Mouse (Mus musculus) embryo, embryonic 10 days (tissue): Measurements from ENCODE around the gene Cdk5rap3.

ENCODE experiments used
- DNase-seq: peaks from one replicate; pipeline ENCODE4 v3.0.0-alpha.2; 2015; ENCODE audit warnings: low spot score

The Cdk5rap3 gene

GRCm38 (mm10) chr11:96916044-96916884 is at the start of gene Cdk5rap3:
TSS of gene Cdk5rap3 (minus strand) at chr11:96916496.
- DNase-seq: peak; percentile 100

DNA sequence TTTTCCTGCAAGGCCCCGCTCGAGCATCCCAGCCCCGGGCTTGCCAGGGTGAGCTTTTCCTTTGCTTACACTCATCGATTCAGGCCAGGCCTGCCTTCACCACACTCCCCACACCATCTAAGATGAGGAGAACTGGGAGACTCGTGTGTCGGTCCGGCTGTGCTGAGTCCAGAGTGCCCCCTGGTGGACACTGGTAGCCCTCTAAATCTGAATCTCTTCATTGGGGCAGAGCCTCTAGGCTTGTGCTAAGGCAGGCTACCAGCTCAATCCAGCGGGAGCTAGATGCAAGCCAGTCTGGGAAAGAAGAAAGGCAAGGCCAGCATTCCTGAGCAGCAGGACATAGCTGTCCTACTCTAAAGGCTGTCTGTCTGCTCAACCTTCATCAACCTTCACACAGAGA is 47.3 kb upstream of the Cdk5rap3 start:
- DNase-seq: peak; percentile 92

DNA sequence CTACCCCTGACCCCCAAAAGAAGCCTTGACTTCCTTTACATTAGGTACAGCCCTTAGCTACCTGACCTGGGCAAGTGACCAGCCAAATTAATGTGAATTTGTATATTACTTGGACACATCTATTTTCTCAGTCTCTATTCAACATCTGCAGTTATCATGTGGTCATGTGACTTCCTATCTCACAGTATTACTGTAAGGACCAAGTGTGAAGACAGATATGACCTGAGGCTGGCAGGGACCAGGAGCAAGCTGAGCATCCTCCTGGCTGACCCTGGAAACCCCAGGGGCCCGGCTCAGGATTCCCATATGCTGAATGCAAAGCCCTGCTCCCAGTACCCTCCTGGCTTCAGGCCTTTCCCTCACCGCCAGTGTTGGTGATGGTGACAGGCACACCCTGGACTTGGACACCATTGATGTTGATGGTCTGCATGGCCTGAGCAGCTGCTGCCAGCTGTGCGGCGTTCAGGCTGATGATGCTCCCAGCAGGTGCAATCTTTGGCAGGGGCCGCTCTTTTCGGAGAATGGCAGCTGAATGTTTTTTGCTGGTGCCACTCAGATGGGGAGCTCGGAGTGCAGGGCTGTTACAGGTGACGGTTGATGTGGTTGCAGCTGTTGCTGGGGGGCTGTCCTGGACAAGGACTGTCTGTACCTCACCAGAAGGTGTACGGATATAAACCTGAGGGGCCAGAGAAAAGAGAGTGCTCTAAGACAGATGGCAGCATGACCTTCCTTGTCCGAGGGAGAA is 40.9 kb upstream of the Cdk5rap3 start:
- no peak for DNase-seq

DNA sequence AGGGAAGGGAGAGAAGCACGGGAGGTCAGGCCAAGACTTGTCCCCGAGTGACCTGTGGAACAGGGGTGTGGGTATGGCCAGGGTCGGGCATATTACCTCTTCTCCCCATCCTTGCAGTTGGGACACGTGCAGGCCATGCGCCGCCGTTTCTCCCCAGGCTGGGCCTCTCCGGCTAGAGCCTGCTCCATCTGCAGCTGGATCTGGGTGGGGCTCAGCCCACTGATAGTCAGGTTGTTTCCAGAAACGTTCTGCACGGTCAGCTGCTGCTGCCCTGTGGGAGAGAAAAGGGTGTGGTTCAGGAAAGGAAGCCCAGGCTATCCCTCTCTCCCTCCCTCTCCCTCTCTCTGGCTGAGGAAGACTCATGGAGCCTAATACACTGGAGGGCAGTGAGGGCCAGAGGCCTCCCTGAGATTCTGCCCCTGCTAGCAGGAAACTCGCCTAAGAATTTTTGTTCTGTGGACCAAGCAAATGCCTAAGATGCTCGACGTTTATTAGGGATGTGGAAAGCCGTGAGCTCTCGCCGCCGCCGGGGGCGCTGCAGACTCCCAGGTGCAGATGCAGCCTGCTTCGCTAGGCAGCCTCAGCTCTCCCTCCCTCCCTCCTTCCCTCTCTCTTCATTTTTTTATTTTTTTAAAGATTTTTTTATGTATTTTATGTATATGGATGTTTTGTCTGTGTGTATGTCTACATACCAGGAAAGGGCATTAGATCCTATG is 39.9 kb upstream of the Cdk5rap3 start:
- peak; percentile 42 for DNase-seq

DNA sequence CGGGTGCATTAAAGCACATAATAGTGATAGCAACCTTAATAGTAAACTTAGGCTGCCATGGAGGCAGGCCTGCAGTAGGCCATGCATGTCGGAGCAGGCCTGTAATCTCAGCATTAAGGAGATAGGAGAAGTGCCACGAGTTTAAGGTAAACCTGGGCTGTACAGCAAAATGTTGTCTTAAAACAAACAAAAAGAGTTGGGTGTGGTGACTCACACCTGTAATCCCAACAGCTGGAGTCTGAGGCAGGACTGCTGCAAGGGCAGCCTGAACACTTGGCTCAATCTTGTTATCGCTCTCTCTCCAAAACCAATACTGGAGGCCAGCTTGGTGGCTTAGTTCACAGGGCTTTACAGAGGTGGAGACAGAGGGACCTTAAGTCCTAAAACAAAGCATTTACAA is 38.8 kb upstream of the Cdk5rap3 start:
- DNase-seq: no peak

DNA sequence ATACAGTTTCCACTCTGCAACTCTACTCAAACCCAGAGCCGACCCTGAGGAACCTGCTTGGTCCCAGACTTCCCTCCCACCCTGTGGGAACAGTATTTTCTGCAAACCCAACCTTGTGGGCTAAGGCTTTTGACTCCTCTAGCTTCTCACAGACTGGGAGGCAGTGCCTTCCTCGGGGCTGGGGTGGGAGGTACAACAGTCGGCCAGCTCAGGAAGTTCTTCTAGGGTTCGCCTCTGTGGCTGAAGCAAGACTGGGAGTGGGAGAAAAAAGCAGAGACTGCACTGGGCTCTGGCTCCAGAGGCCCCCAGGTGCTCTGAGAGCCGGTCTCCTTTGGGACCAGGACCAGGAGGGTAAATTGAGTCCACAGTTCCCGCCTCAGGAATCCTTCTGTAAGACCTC is 36.6 kb upstream of the Cdk5rap3 start:
- no peak for DNase-seq

DNA sequence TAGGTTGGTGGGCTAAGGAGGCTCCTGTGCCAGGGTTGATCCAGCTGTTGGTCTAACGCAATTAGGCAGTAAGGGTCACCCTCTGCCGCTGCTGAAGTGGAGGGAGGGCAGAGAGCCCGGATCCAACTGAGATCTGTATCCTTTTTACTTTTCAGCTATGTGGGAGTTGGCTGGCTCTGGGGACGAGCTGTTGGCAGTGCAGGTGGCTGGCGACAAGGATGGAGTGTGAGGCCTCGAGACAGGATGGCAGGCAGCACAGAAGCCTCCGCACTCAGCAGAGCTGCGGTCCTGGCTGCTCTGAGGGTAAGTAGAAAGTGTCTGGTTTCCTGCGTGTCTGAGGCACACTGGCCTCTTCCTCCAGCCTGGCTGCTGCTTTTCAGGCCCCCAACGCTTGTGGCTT is 36.1 kb upstream of the Cdk5rap3 start:
- DNase-seq: no peak

DNA sequence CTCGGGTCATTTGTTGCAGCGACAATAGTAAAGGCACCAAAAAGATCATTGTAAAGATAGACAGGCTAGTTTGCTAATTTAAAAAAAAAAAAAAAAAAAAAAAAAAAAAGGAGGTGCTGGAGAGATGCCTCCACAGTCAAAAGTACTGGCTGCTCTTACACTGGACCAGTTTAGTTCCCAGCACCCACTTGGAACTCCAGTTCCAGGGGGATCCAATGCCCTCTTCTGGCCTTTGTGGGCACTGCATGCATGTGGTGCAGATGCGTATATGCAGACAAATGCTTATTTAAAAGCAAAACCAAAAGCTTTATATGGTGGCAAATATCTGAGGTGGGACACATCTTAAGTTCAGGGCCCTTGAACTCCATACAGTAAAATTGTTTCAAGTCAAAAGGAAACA is 34.5 kb upstream of the Cdk5rap3 start:
- no peak for DNase-seq

- no peak for DNase-seq
These were observed 31.6 kb upstream of the Cdk5rap3 start for GRCm38 (mm10) chr11:96947849-96948248.

DNA sequence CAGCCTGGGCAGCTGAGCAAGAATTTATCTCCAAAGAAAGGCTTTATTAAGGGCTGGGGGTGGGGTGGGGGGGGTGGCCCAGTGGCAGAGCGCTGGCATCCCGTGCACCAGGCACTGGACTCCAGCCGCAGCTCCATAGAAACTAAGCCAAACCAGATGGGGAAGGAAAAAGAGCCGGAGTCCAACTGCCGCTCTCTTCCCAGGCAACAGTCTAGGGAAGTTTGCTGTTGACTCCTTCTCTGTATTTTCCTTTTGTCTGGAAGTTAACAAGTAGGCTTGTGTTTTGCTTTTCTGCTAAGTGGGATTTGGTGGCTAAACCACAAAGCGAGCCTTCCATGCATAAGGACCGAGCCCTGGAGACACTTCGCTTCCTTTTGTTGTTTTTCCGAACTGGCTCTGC is 30.2 kb upstream of the Cdk5rap3 start:
- DNase-seq: no peak

- DNase-seq: no peak
These were observed 28.7 kb upstream of the Cdk5rap3 start for GRCm38 (mm10) chr11:96944844-96945580.

- peak; percentile 95 for DNase-seq
These were observed 27.5 kb upstream of the Cdk5rap3 start, which contains the start of gene Pnpo for GRCm38 (mm10) chr11:96943746-96944304. TSS of gene Pnpo (minus strand) at chr11:96943986.

GRCm38 (mm10) chr11:96941989-96942590 is 25.8 kb upstream of the Cdk5rap3 start:
- no peak for DNase-seq

GRCm38 (mm10) chr11:96940578-96941465 is 24.5 kb upstream of the Cdk5rap3 start:
- DNase-seq: no peak

GRCm38 (mm10) chr11:96938426-96938800 is 22.1 kb upstream of the Cdk5rap3 start:
- no peak for DNase-seq

- DNase-seq: peak; percentile 70
These were observed 21.5 kb upstream of the Cdk5rap3 start for GRCm38 (mm10) chr11:96937549-96938425.

- DNase-seq: no peak
These were observed 19.8 kb upstream of the Cdk5rap3 start for GRCm38 (mm10) chr11:96935872-96936650.

GRCm38 (mm10) chr11:96934921-96935356 is 18.6 kb upstream of the Cdk5rap3 start:
- peak; percentile 82 for DNase-seq
